Mouse (Mus musculus) ZHBTc4 (cell line): ENCODE measurements at regions not wholly inside any gene's neighbourhood (a gene's known extent, or its start where the extent isn't known, plus 50 kb on each side); places are given as distances from the start of the nearest gene placed in this dataset.

Experiments used
- DNase-seq: peaks from one replicate; pipeline ENCODE4 v3.0.0-alpha.2; 2011; ENCODE audit warnings: low read depth, low spot score

DNA sequence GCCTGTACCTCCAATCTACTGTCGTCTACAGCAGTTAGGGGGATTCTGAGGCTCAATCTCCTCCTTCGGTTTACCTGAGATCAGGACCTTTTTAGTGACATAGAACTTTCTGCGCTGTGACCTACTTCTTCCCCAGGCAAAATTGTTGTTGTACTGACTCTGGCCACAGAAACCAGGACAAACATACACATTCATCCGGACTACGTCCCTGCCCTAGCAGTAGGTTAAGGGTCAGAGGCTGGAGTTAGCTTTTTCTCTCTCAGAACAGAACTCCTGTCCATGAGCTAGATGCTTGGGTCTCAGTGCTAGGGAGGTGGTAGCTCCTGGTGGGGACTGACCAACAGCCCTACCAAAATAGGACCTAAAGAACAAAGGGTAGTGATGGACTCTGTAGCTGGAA lies 180.2 kb downstream of the Rybp start:
- no peak for DNase-seq

DNA sequence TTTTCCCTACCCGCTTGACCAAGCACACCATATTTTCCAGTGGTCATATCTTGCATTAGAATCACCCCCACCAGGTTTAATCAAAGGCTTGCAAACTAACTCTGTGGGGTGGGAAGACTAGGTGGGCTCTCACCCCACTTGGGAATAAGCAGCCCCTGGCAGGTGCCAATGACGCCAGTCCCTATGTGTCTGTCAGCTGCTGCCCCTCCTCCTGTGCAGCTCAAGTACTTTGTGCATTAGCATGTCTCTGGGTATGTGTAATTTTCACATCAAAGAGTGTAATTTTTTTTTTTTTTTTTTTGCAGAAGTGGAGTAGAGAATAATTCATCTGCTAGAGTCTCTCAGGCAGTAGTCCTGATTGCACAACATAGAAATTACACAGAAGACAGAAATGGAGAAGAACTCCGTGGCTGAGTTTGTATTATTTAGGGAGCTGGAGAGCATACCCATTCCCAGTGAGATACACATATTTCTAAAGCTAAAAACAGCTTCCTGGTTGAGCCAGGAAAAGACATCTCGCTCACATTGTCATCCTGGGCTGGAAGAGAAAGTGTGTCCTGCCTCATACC lies 186.6 kb downstream of the Rybp start:
- no peak for DNase-seq

- DNase-seq = peak; percentile 62
Observed at GRCm38 (mm10) chr6:100096393-100097125, 190.7 kb downstream of the Rybp start.

- DNase-seq = no peak
Observed at GRCm38 (mm10) chr6:100094653-100095217, 192.6 kb downstream of the Rybp start.

DNA sequence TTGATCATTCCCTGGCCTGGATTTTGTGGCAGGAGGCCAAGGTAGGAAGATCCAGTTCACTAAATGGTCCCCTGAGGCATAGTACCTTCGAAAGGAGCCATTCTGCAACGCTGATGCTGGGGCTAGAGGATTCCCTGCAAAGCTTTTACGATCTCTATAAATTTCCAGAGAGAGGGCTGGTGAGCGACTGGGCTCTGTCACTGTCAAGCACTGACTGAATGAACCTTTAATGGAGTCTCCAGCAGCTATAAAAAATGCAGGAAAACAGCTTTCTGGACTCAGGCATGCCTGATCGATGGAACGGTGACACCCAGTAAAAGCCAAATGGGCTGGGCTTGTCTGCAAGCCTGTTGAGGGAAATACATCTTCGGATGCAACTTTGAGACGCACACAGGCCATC lies 194.4 kb downstream of the Rybp start:
- DNase-seq = no peak

DNA sequence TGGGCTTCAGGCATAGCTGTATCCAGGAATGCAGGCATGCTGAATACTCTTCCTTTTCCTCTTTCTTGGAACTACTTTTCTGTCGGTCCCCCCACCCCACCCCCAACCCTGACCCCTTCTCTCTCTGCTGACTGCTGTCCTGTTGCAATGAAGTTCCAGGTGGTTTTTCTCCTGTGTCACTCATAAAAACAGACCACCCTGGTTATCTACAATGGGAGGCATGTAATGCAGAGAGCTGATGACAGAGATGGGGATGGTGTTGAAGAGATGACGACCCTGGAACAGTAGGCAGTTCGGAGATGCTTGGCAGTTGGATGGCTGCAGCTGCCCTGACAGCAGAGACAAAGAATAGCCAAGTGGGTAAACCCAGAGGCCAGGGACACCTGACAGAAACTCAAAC lies 195.5 kb downstream of the Rybp start:
- no peak for DNase-seq

DNA sequence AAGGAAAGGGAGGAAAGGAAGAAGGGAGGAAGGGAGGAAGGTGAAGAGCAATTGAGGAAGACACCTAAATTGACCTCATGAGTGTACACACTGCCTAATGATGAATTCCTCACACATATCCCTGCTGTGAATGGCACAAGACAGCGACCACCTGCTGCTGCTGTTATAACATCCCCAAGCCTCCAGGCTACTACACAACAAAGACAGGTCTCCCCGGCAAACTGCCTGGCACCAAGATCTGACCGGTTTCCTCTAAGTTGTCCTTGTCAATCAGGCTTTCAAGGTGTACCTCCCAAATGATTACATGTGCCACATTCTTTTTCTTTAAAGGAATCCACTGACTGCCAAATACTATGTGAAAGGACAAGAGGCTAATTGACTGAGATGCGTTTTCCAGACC lies 198.7 kb downstream of the Rybp start:
- peak; percentile 77 for DNase-seq

GRCm38 (mm10) chr6:100086807-100087206 lies 200.5 kb downstream of the Rybp start:
- DNase-seq = no peak

GRCm38 (mm10) chr6:100085981-100086380 lies 201.3 kb downstream of the Rybp start:
- DNase-seq = peak; percentile 61

DNA sequence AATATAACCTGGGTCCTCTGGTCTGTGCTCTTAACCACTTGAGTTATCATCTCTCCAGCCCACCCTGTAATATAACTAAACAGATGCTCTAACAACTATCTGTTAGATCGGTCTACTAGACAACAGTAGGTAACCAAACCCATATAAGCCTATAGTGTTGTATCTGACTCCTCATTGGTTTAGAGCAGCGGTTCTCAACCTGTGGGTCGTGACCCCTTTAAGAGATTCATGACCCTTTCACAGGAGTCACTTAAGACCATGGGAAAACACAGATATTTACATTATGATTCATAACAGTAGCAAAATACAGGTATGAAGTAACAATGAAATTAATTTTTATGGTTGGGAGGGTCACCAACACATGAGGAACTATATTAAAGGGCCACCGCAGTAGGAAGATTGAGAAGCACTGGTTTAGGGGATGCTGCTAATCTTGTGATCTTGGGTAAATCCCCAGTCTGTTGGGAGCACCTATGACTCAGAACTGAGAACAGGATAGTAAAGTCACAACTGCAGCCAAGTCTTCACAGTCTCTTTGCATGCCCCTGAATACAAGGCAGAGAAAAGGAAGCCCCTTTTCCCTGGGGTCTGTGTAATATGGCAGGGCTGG lies 203.3 kb downstream of the Rybp start:
- no peak for DNase-seq

DNA sequence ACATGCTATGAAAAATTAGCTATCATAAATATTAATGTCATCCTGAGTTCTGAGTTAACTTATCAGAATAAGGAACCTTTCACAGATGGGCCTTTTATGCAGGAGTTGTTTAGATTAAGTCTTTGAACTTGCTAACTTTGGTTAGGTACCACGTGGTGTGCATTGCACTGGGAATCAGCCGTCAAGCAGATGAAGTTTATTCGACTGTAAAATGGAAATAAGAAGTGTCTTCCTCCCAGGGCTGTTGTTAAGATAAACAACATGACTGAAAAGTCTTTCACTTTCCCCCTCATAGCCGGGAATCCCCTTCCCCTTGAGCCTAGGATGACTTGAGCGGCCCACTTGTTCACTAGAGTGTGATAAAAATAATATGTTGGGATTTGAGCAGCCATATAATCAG lies 204.2 kb downstream of the Rybp start:
- no peak for DNase-seq

DNA sequence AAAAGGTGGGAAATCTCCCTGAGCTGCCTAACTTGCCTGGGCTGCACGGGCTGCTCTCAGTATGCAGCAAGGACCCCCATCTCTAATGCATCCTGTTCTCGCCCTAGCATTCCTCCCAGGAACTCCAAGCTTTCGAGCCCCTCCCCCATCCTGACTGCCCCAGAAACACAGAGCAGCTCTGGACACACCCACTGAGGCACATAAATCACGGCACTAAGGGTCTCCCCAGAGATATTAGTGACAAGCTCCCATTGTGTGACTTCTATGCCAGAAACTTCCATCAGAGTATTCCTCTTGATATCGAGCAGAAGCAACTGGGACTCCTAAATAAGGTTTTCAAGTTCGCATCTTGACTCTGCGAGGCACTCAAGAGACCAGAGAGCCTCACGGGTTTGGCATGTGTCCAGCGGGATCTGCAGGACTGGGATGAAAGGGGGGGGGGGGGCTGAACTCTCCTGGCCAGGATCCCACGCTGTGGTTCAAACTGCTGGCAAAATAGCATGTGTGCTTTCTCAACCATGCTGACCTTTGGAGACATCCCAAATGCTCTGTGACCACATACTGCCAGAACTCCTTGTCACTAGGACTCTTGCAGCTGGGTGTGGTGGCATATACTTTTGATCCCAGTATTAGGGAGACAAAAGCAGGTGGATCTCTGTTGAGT lies 212.5 kb downstream of the Rybp start:
- peak; percentile 42 for DNase-seq

- DNase-seq = no peak
Observed at GRCm38 (mm10) chr6:100072261-100072968, 214.9 kb downstream of the Rybp start.

DNA sequence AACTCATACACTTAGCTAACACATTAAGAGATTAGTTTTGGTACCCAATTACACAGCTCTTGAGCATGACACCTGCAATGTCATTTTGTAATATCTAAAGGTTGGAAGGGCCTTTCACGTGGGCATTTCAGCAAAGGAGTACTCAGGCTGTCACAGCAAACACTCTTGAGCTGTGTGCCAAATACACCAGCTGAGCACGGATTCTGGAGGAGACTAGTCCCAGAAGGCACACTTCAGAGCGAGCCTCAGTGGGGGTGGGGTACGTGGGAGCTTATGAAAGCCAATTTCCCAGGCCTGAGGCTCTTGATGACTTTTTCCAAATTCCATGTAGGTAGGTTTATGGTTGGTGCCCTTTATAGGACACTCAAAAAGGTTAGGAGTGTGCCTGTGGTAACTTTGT lies 218.1 kb downstream of the Rybp start:
- no peak for DNase-seq

DNA sequence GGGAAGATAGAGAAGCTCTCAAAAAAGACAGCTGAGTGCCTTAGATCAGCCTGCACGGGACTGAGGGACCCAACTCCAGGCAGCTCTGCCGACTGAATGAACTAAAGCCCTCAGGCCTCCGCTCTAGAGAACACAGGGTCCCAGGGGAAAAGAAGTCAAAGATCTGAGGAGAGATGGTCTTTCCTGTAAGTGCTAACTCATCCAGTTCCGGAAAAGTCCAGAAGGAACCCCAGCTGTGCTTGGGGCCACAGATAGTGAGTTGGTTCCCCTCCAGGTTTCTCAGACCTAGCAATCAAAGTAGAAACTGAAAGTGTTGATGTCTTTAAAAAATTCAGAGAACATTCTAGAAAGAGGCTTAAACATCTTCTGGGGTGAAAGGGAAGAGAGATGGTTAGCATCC lies 220.0 kb downstream of the Rybp start:
- DNase-seq = no peak

DNA sequence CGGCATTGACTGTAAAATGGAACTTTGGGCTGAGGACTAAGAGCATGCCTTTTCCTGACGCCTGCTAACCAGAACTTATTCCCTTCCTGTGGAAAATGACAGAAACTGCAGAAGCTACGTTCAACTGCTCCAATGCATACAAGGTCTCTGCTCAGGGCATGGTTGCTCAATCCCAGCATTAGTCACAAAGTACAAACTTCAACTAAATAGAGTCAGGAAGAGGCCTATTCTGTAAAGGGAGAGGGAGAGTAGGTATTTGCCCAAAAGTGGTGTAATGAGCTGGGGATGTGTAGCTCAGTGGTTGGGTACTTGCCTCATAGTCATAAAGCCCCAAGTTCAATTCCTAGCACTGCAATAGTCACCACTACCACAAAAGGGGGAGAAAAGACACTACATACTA lies 221.7 kb downstream of the Rybp start:
- no peak for DNase-seq

GRCm38 (mm10) chr6:100062961-100063360 lies 224.3 kb downstream of the Rybp start:
- DNase-seq = no peak

DNA sequence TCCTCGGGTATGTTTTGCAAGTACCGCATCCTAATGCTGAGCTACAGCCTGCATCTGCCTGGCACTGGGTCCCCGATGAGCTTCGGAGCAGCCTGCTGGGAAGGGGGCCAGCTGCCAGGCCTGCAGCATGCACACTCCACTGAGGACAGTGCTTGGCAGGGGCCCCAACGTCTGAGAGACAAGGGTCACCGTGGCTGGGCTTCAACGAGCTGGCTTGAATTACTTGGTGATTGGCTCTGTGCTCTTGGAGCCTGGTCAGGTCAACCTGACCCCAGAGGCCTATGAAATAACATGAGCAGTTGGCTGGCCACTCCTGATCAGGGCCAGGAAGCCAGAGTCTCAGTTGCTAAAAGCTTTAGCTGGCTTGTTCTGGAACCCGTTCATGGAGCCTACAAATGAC lies 227.5 kb downstream of the Rybp start:
- no peak for DNase-seq

DNA sequence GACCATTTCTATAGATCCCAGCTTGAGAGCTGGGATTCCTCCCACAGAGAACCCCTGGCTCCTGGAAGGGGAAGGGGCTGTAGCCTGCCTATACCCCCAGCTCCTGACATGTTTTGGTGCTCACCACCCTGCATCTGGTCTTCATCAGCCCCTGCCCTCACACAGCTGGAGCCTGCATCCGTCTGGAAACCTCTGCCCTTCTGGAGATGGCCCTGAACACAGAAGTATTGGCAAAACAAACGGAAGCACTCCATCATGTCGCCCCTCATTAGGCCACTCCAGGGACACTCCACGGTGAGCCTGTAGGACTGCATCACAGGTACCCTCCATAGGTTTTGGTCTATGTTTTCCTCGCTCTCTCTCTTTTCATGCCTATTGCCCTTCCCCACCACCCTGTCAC lies 231.3 kb downstream of the Rybp start:
- no peak for DNase-seq

GRCm38 (mm10) chr6:100052955-100053795 lies 234.1 kb downstream of the Rybp start:
- DNase-seq = no peak

DNA sequence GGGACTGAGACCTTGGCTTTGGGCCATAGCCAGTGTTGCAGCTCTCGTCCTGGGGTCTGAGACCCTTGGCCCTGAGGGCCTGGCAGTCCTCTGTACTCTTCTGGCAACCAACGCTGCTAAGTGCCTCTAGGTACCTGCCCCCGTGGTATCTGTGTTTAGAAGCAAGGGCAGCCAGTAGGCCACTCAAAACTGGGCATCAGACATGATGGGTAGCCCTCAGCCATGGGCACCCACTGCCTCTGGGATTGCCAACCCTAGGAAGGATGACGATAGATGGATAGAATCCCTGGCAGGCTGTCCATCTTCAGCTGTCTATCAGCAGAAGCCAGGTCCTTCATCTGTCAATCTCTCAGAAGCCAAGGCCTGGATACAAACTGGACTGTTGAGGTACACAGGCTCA lies 234.9 kb downstream of the Rybp start:
- DNase-seq = no peak
